Mouse (Mus musculus): ENCODE data around the gene Anxa7. TPM values are rescaled to one million over a fixed set of nuclear protein-coding genes. Genes with fewer than 3 reads are reported as not detected.

Gene Anxa7
- polyA plus RNA-seq (2014; fragmentation: Nextera tagmentation; extraction: Ambion mirVana): 48.1 and 48.6 TPM in 2 replicates

- Histone ChIP-seq H3K27me3 (ENCODE audit: control insufficient read depth, insufficient read depth, low read length) (no peaks in the 10 kb centered on the region), H3K9ac (ENCODE audit: low read length) (peak within 1 kb of the TSS; percentile 88), H3K27ac (replicated peaks in 1 of 2; ENCODE audit: control insufficient read depth in 1 of 2, insufficient read depth in 1 of 2, low read depth in 2 of 2, low read length in 2 of 2) (peak within 1 kb of the TSS; percentile 66 to 78), H3K4me1 (ENCODE audit: control insufficient read depth in 2 of 2, insufficient read depth in 2 of 2, low read length in 2 of 2) (peaks cover 2 to 15% of the 10 kb centered on the region in 2 experiments; a peak in 3 of 4 replicates), H3K9me3 (ENCODE audit: control insufficient read depth, low read length) (no peaks in the 10 kb centered on the region), H3K36me3 (ENCODE audit: control insufficient read depth, insufficient read depth, low read length) (peaks cover 19% of the 10 kb centered on the region), H3K4me3 (ENCODE audit: control insufficient read depth in 1 of 2, insufficient read depth in 1 of 2, low read depth in 1 of 2, low read length in 2 of 2) (peak within 1 kb of the TSS; percentile 74 to 100), H3K4me2 (ENCODE audit: low read length) (peak within 1 kb of the TSS; percentile 89)
- under 1% methylated on average over 48 of the region's 48 CpGs for WGBS
- ATAC-seq (ENCODE audit: insufficient number of reproducible peaks, insufficient read depth, low FRiP score, low read depth): peak; percentile 71
Measured at GRCm38 (mm10) chr14:20479291-20480194, at the start of gene Anxa7. TSS of gene Anxa7 (minus strand) at chr14:20480133.

GRCm38 (mm10) chr14:20529643-20530042, 49.7 kb upstream of the Anxa7 start:
- Histone ChIP-seq H3K4me3 (ENCODE audit: control insufficient read depth in 1 of 2, insufficient read depth in 1 of 2, low read depth in 1 of 2, low read length in 2 of 2) (no peak overlapping the region), H3K9ac (ENCODE audit: low read length) (no peak overlapping the region), H3K27ac (replicated peaks in 1 of 2; ENCODE audit: control insufficient read depth in 1 of 2, insufficient read depth in 1 of 2, low read depth in 2 of 2, low read length in 2 of 2) (no peak overlapping the region), H3K27me3 (ENCODE audit: control insufficient read depth, insufficient read depth, low read length) (no peaks in the 10 kb centered on the region), H3K4me1 (ENCODE audit: control insufficient read depth in 2 of 2, insufficient read depth in 2 of 2, low read length in 2 of 2) (no peaks in the 10 kb centered on the region), H3K36me3 (ENCODE audit: control insufficient read depth, insufficient read depth, low read length) (peaks cover 20% of the 10 kb centered on the region), H3K9me3 (ENCODE audit: control insufficient read depth, low read length) (no peaks in the 10 kb centered on the region), H3K4me2 (ENCODE audit: low read length) (no peak overlapping the region)
- no peak for ATAC-seq (ENCODE audit: insufficient number of reproducible peaks, insufficient read depth, low FRiP score, low read depth)
- 84% methylated on average over 4 of the region's 4 CpGs for WGBS

GRCm38 (mm10) chr14:20520179-20520578, 40.2 kb upstream of the Anxa7 start:
- Histone ChIP-seq H3K4me1 (ENCODE audit: control insufficient read depth in 2 of 2, insufficient read depth in 2 of 2, low read length in 2 of 2) (no peaks in the 10 kb centered on the region), H3K9me3 (ENCODE audit: control insufficient read depth, low read length) (no peaks in the 10 kb centered on the region), H3K27ac (replicated peaks in 1 of 2; ENCODE audit: control insufficient read depth in 1 of 2, insufficient read depth in 1 of 2, low read depth in 2 of 2, low read length in 2 of 2) (no peak overlapping the region), H3K9ac (ENCODE audit: low read length) (no peak overlapping the region), H3K4me3 (ENCODE audit: control insufficient read depth in 1 of 2, insufficient read depth in 1 of 2, low read depth in 1 of 2, low read length in 2 of 2) (no peak overlapping the region), H3K27me3 (ENCODE audit: control insufficient read depth, insufficient read depth, low read length) (no peaks in the 10 kb centered on the region), H3K36me3 (ENCODE audit: control insufficient read depth, insufficient read depth, low read length) (peaks cover 69% of the 10 kb centered on the region), H3K4me2 (ENCODE audit: low read length) (no peak overlapping the region)
- no peak for ATAC-seq (ENCODE audit: insufficient number of reproducible peaks, insufficient read depth, low FRiP score, low read depth)
- 96% methylated on average over 2 of the region's 2 CpGs for WGBS

DNA sequence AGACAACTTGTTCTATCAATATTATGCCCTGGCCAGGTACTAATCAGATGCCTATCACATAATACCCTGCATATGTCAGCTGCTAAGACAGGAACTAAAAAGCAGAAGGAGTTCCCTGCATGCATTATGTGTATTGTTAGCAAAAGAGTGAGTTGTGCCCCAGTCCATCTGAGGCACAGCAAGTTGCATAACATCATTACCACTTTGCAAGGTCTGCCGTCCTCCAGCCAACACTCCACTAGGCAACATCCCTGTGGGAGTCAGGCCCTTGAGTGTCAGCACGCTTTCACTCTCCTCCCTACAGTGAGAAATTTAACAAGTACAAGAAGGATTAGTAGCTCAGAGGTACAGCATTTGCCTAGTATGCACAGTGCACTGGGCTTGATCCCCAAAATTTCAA, 28.5 kb upstream of the Anxa7 start:
- no peaks in the 10 kb centered on the region for H3K4me1 ChIP-seq (ENCODE audit: control insufficient read depth in 2 of 2, insufficient read depth in 2 of 2, low read length in 2 of 2)
- H3K4me2 ChIP-seq (ENCODE audit: low read length): no peak overlapping the region
- no peak overlapping the region for H3K4me3 ChIP-seq (ENCODE audit: control insufficient read depth in 1 of 2, insufficient read depth in 1 of 2, low read depth in 1 of 2, low read length in 2 of 2)
- ATAC-seq (ENCODE audit: insufficient number of reproducible peaks, insufficient read depth, low FRiP score, low read depth): no peak
- WGBS: 66% methylated on average over 2 of the region's 2 CpGs
- no peaks in the 10 kb centered on the region for H3K27me3 ChIP-seq (ENCODE audit: control insufficient read depth, insufficient read depth, low read length)
- no peaks in the 10 kb centered on the region for H3K9me3 ChIP-seq (ENCODE audit: control insufficient read depth, low read length)
- H3K9ac ChIP-seq (ENCODE audit: low read length): no peak overlapping the region
- H3K36me3 ChIP-seq (ENCODE audit: control insufficient read depth, insufficient read depth, low read length): peaks cover 59% of the 10 kb centered on the region
- no peak overlapping the region for H3K27ac ChIP-seq (replicated peaks in 1 of 2; ENCODE audit: control insufficient read depth in 1 of 2, insufficient read depth in 1 of 2, low read depth in 2 of 2, low read length in 2 of 2)

DNA sequence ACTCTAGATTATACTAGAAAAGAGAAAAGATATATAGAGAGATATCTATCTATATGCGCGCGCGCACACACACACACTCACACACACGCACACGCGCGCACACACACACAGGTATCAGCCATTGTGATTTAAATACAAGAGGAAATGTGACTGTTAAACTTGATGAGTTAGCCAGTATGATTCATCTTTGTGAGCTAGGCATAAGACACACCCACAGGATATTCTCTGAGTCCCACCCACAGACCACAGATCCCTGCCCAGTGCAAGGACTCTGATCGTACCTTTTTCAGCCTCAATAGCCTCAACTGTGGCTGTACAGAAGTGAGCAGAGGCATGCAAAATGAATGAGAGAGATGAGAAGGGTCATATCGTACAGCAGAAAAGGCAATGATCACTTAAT, 23.0 kb upstream of the Anxa7 start:
- peaks cover 49% of the 10 kb centered on the region for H3K36me3 ChIP-seq (ENCODE audit: control insufficient read depth, insufficient read depth, low read length)
- no peak for ATAC-seq (ENCODE audit: insufficient number of reproducible peaks, insufficient read depth, low FRiP score, low read depth)
- no peak overlapping the region for H3K4me3 ChIP-seq (ENCODE audit: control insufficient read depth in 1 of 2, insufficient read depth in 1 of 2, low read depth in 1 of 2, low read length in 2 of 2)
- H3K9me3 ChIP-seq (ENCODE audit: control insufficient read depth, low read length): no peaks in the 10 kb centered on the region
- WGBS: 96% methylated on average over 10 of the region's 10 CpGs
- H3K9ac ChIP-seq (ENCODE audit: low read length): no peak overlapping the region
- no peak overlapping the region for H3K27ac ChIP-seq (replicated peaks in 1 of 2; ENCODE audit: control insufficient read depth in 1 of 2, insufficient read depth in 1 of 2, low read depth in 2 of 2, low read length in 2 of 2)
- no peak overlapping the region for H3K4me2 ChIP-seq (ENCODE audit: low read length)
- no peaks in the 10 kb centered on the region for H3K27me3 ChIP-seq (ENCODE audit: control insufficient read depth, insufficient read depth, low read length)
- H3K4me1 ChIP-seq (ENCODE audit: control insufficient read depth in 2 of 2, insufficient read depth in 2 of 2, low read length in 2 of 2): no peaks in the 10 kb centered on the region

DNA sequence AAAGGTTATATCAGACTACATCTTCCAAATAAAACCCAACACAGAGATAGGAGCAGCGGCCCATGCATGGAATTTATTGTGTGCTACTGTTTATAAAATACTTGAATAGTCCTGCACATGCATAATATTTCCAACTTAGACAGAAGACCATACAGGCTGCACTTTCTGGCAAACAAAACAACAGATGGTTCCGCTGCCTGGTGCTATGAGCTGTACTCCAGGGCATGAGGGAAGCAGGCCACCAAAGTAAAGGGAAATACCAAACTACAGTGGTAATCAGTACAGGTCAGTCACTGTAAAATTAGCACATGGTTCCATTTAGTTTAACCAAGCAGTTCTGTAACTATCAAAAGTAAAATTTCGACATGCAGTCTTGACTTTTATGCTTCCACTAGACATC, 20.0 kb upstream of the Anxa7 start:
- ATAC-seq (ENCODE audit: insufficient number of reproducible peaks, insufficient read depth, low FRiP score, low read depth): no peak
- Histone ChIP-seq H3K9ac (ENCODE audit: low read length) (no peak overlapping the region), H3K9me3 (ENCODE audit: control insufficient read depth, low read length) (no peaks in the 10 kb centered on the region), H3K4me2 (ENCODE audit: low read length) (no peak overlapping the region), H3K27me3 (ENCODE audit: control insufficient read depth, insufficient read depth, low read length) (no peaks in the 10 kb centered on the region), H3K27ac (replicated peaks in 1 of 2; ENCODE audit: control insufficient read depth in 1 of 2, insufficient read depth in 1 of 2, low read depth in 2 of 2, low read length in 2 of 2) (no peak overlapping the region), H3K36me3 (ENCODE audit: control insufficient read depth, insufficient read depth, low read length) (peaks cover 62% of the 10 kb centered on the region), H3K4me3 (ENCODE audit: control insufficient read depth in 1 of 2, insufficient read depth in 1 of 2, low read depth in 1 of 2, low read length in 2 of 2) (no peak overlapping the region), H3K4me1 (ENCODE audit: control insufficient read depth in 2 of 2, insufficient read depth in 2 of 2, low read length in 2 of 2) (no peaks in the 10 kb centered on the region)
- WGBS: 87% methylated on average over 3 of the region's 3 CpGs

GRCm38 (mm10) chr14:20496603-20497002, 16.7 kb upstream of the Anxa7 start, which contains the start of gene Mss51:
TSS of gene Mss51 (minus strand) at chr14:20496901.
- Histone ChIP-seq H3K36me3 (ENCODE audit: control insufficient read depth, insufficient read depth, low read length) (peaks cover 68% of the 10 kb centered on the region), H3K27me3 (ENCODE audit: control insufficient read depth, insufficient read depth, low read length) (no peaks in the 10 kb centered on the region)
- 75% methylated on average over 2 of the region's 2 CpGs for WGBS

More at GRCm38 (mm10) chr14:20496603-20497002, 16.7 kb upstream of the Anxa7 start, which contains the start of gene Mss51:
- Histone ChIP-seq H3K4me2 (ENCODE audit: low read length) (no peak within 1 kb of the TSS), H3K4me1 (ENCODE audit: control insufficient read depth in 2 of 2, insufficient read depth in 2 of 2, low read length in 2 of 2) (no peaks in the 10 kb centered on the region), H3K9ac (ENCODE audit: low read length) (no peak within 1 kb of the TSS), H3K9me3 (ENCODE audit: control insufficient read depth, low read length) (no peaks in the 10 kb centered on the region), H3K27ac (replicated peaks in 1 of 2; ENCODE audit: control insufficient read depth in 1 of 2, insufficient read depth in 1 of 2, low read depth in 2 of 2, low read length in 2 of 2) (no peak within 1 kb of the TSS), H3K4me3 (ENCODE audit: control insufficient read depth in 1 of 2, insufficient read depth in 1 of 2, low read depth in 1 of 2, low read length in 2 of 2) (no peak within 1 kb of the TSS)
- ATAC-seq (ENCODE audit: insufficient number of reproducible peaks, insufficient read depth, low FRiP score, low read depth): no peak

Data from heart, embryonic 14.5 days (tissue).